Mouse (Mus musculus) intestine, embryonic 16.5 days (tissue): ENCODE measurements at regions not wholly inside any gene's neighbourhood (a gene's known extent, or its start where the extent isn't known, plus 50 kb on each side); places are given as distances from the start of the nearest gene placed in this dataset.

Experiments
- ATAC-seq: fragments of 200-750 bp; cut with Nextera tagmentation; 2 replicates; pipeline ENCODE4 v1.8.0; 2017; ENCODE audit warnings: moderate TSS enrichment, moderate library complexity
- H3K27ac ChIP-seq: fragments of 300-500 bp; sonication (generic); 2 replicates; pipeline ENCODE4 v1.5.1; 2014; ENCODE audit warnings: mild to moderate bottlenecking, low read length
- H3K27me3 ChIP-seq: fragments of 300-500 bp; sonication (generic); replicated peaks from 2 replicates; pipeline ENCODE4 v1.6.1; 2014; ENCODE audit warnings: low read length, control low read depth, mixed read lengths; ENCODE audit not compliant: control insufficient read depth, insufficient read depth
- H3K36me3 ChIP-seq: fragments of 300-500 bp; sonication (generic); 2 replicates; pipeline ENCODE4 v1.6.1; 2014; ENCODE audit warnings: low read length, control low read depth; ENCODE audit not compliant: control insufficient read depth, insufficient read depth
- H3K4me1 ChIP-seq: fragments of 300-500 bp; sonication (generic); 2 replicates; pipeline ENCODE4 v1.6.1; 2014; ENCODE audit warnings: low read length, control low read depth, mixed read lengths; ENCODE audit not compliant: control insufficient read depth, insufficient read depth
- H3K4me2 ChIP-seq: fragments of 300-500 bp; sonication (generic); 2 replicates; pipeline ENCODE4 v1.6.1; 2014; ENCODE audit warnings: low read depth, low read length, control low read depth
- H3K4me3 ChIP-seq: fragments of 300-500 bp; sonication (generic); 2 replicates; pipeline ENCODE4 v1.5.1; 2014; ENCODE audit warnings: mild to moderate bottlenecking, low read length
- H3K9ac ChIP-seq: fragments of 300-500 bp; sonication (generic); 2 replicates; pipeline ENCODE4 v1.6.1; 2014; ENCODE audit warnings: low read depth, low read length
- H3K9me3 ChIP-seq: fragments of 300-500 bp; sonication (generic); 2 replicates; pipeline ENCODE4 v1.6.1; 2016; ENCODE audit warnings: low read length, control low read depth; ENCODE audit not compliant: control insufficient read depth
- WGBS: fragments of 180-500 bp; shearing (Covaris S2); extraction: QIAGEN DNeasy Blood & Tissue Kit; methylation state at CpG from one replicate; pipeline ENCODE4 v1.1.7; 2014; 5-methylcytosine and 5-hydroxymethylcytosine counted together

GRCm38 (mm10) chr2:117538865-117539264, 196.1 kb upstream of the Rasgrp1 start:
- Histone ChIP-seq H3K9me3 (no peaks in the 10 kb centered on the region), H3K27ac (no peak overlapping the region), H3K4me3 (no peak overlapping the region), H3K27me3 (0 out of 2 replicates have a peak, but pooled peaks cover 3% of the 10 kb centered on the region), H3K36me3 (no peaks in the 10 kb centered on the region), H3K4me2 (no peak overlapping the region), H3K4me1 (no peaks in the 10 kb centered on the region), H3K9ac (no peak overlapping the region)
- WGBS: 71% methylated on average over 5 of the region's 5 CpGs
- no peak for ATAC-seq

- 0 out of 2 replicates have a peak, but pooled peaks cover 3% of the 10 kb centered on the region for H3K27me3 ChIP-seq
- H3K36me3 ChIP-seq: no peaks in the 10 kb centered on the region
- no peak overlapping the region for H3K9ac ChIP-seq
- no peak overlapping the region for H3K4me2 ChIP-seq
- no peaks in the 10 kb centered on the region for H3K9me3 ChIP-seq
- no peak for ATAC-seq
- 62% methylated on average over 3 of the region's 3 CpGs for WGBS
- no peak overlapping the region for H3K27ac ChIP-seq
- no peaks in the 10 kb centered on the region for H3K4me1 ChIP-seq
- H3K4me3 ChIP-seq: no peak overlapping the region
Measured at GRCm38 (mm10) chr2:117539285-117539684, 196.5 kb upstream of the Rasgrp1 start.

GRCm38 (mm10) chr2:117541471-117541870, 198.7 kb upstream of the Rasgrp1 start:
- Histone ChIP-seq H3K4me3 (no peak overlapping the region), H3K4me2 (no peak overlapping the region), H3K9ac (no peak overlapping the region), H3K36me3 (no peaks in the 10 kb centered on the region), H3K9me3 (no peaks in the 10 kb centered on the region), H3K27ac (no peak overlapping the region), H3K4me1 (no peaks in the 10 kb centered on the region), H3K27me3 (0 out of 2 replicates have a peak, but pooled peaks cover 3% of the 10 kb centered on the region)
- ATAC-seq: no peak
- 13% methylated on average over 6 of the region's 6 CpGs for WGBS

GRCm38 (mm10) chr2:117542298-117542697, 199.5 kb upstream of the Rasgrp1 start:
- no peak overlapping the region for H3K4me2 ChIP-seq
- H3K9me3 ChIP-seq: no peaks in the 10 kb centered on the region
- no peaks in the 10 kb centered on the region for H3K4me1 ChIP-seq
- H3K36me3 ChIP-seq: no peaks in the 10 kb centered on the region
- H3K4me3 ChIP-seq: no peak overlapping the region
- no peak overlapping the region for H3K27ac ChIP-seq
- H3K27me3 ChIP-seq: 0 out of 2 replicates have a peak, but pooled peaks cover 3% of the 10 kb centered on the region
- ATAC-seq: no peak
- 84% methylated on average over 4 of the region's 4 CpGs for WGBS
- no peak overlapping the region for H3K9ac ChIP-seq

GRCm38 (mm10) chr2:117543301-117543782, 200.5 kb upstream of the Rasgrp1 start:
- ATAC-seq: no peak
- Histone ChIP-seq H3K9ac (no peak overlapping the region), H3K4me3 (no peak overlapping the region), H3K36me3 (no peaks in the 10 kb centered on the region), H3K27ac (no peak overlapping the region), H3K4me1 (no peaks in the 10 kb centered on the region), H3K4me2 (no peak overlapping the region), H3K9me3 (no peaks in the 10 kb centered on the region), H3K27me3 (0 out of 2 replicates have a peak, but pooled peaks cover 3% of the 10 kb centered on the region)
- WGBS: 79% methylated on average over 7 of the region's 7 CpGs

- Histone ChIP-seq H3K9me3 (no peaks in the 10 kb centered on the region), H3K27ac (no peak overlapping the region), H3K4me3 (no peak overlapping the region), H3K4me2 (no peak overlapping the region), H3K36me3 (no peaks in the 10 kb centered on the region), H3K4me1 (no peaks in the 10 kb centered on the region), H3K9ac (no peak overlapping the region), H3K27me3 (no peaks in the 10 kb centered on the region)
- 76% methylated on average over 4 of the region's 4 CpGs for WGBS
- ATAC-seq: no peak
Measured at GRCm38 (mm10) chr2:117548273-117548672, 205.5 kb upstream of the Rasgrp1 start.

GRCm38 (mm10) chr2:117556301-117556700, 213.5 kb upstream of the Rasgrp1 start:
- no peaks in the 10 kb centered on the region for H3K36me3 ChIP-seq
- H3K27me3 ChIP-seq: no peaks in the 10 kb centered on the region
- H3K4me2 ChIP-seq: no peak overlapping the region
- no peak overlapping the region for H3K4me3 ChIP-seq
- no peak overlapping the region for H3K27ac ChIP-seq
- no peaks in the 10 kb centered on the region for H3K4me1 ChIP-seq
- 51% methylated on average over 2 of the region's 2 CpGs for WGBS
- no peak overlapping the region for H3K9ac ChIP-seq
- no peaks in the 10 kb centered on the region for H3K9me3 ChIP-seq
- ATAC-seq: no peak

- Histone ChIP-seq H3K9ac (no peak overlapping the region), H3K4me1 (no peaks in the 10 kb centered on the region), H3K27ac (no peak overlapping the region), H3K4me2 (no peak overlapping the region), H3K4me3 (no peak overlapping the region), H3K9me3 (no peaks in the 10 kb centered on the region), H3K27me3 (no peaks in the 10 kb centered on the region), H3K36me3 (no peaks in the 10 kb centered on the region)
- ATAC-seq: no peak
- 70% methylated on average over 7 of the region's 7 CpGs for WGBS
Measured at GRCm38 (mm10) chr2:117570987-117571386, 228.2 kb upstream of the Rasgrp1 start.

- no peaks in the 10 kb centered on the region for H3K36me3 ChIP-seq
Measured at GRCm38 (mm10) chr2:117587381-117587780, 244.6 kb upstream of the Rasgrp1 start.

GRCm38 (mm10) chr2:117595028-117595427, 252.2 kb upstream of the Rasgrp1 start:
- WGBS: 56% methylated on average over 2 of the region's 2 CpGs
- Histone ChIP-seq H3K9me3 (no peaks in the 10 kb centered on the region), H3K9ac (no peak overlapping the region), H3K27me3 (no peaks in the 10 kb centered on the region), H3K27ac (no peak overlapping the region), H3K4me2 (no peak overlapping the region), H3K4me1 (no peaks in the 10 kb centered on the region), H3K4me3 (no peak overlapping the region), H3K36me3 (no peaks in the 10 kb centered on the region)
- no peak for ATAC-seq

More at GRCm38 (mm10) chr2:117587381-117587780, 244.6 kb upstream of the Rasgrp1 start:
- ATAC-seq: no peak
- H3K9me3 ChIP-seq: no peaks in the 10 kb centered on the region
- H3K27ac ChIP-seq: no peak overlapping the region
- H3K4me3 ChIP-seq: no peak overlapping the region
- no peak overlapping the region for H3K4me2 ChIP-seq
- H3K9ac ChIP-seq: no peak overlapping the region
- H3K4me1 ChIP-seq: no peaks in the 10 kb centered on the region
- no peaks in the 10 kb centered on the region for H3K27me3 ChIP-seq
- 58% methylated on average over 3 of the region's 3 CpGs for WGBS
